Mouse (Mus musculus): Measurements from ENCODE around the gene Pld2.

DNA sequence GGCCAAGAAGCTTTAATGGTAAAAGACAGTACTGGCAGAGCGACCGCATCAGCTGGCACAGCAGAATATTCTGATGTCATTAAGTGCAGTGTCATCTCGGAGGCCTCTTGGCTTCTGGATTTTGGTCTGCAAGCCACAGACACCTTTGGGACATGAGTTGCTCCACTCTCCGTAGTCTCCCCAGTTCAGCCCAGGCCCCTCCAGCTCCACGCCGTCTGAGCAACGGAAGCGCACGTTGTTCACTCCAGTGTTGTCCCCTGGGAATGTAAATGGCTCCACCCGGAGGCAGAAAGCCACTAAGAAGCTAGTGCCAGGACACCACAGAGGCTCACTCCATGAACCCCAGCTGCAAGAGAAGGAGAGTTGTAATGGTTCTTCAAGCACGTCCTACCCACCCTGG, 26.3 kb upstream of the Pld2 start:
- TF ChIP-seq ZC3H11A (IDR thresholded peaks at IDR 0.05; ENCODE audit: borderline replicate concordance, low read depth, low read length) = no peak
- TF ChIP-seq ZNF384 (IDR thresholded peaks at IDR 0.05; ENCODE audit: low read depth, low read length) = no peak
- no peak for TF ChIP-seq MAFK (IDR thresholded peaks at IDR 0.05; ENCODE audit: insufficient read depth, low read depth, low read length)
- TF ChIP-seq CHD2 (IDR thresholded peaks at IDR 0.05; ENCODE audit: low read depth, low read length) = no peak
- no peak for TF ChIP-seq HCFC1 (IDR thresholded peaks at IDR 0.05; ENCODE audit: borderline replicate concordance, insufficient read depth, low read length)

Measured in ES-E14 (cell line).